8 mouse cellular contexts compared by ENCODE assay signal in genomic region chr11:80302536-80302935, GRCm38 (mm10). TPM values are rescaled to one million over a fixed set of nuclear protein-coding genes. Genes with fewer than 3 reads are reported as not detected.
A peak's percentile ranks its signal among the peaks of the same experiment; 100 is the strongest.
DNase-seq lines count a peak whose midpoint lies in the region; ATAC-seq and TF ChIP-seq lines count a peak whose summit lies in the region.

No protein-coding gene starts in this region.

- peak overlapping the region; percentile 75; the same call in 1 of the 2 replicates for H3K9ac ChIP-seq in forebrain, embryonic 11.5 days (ENCODE audit: low read length)
- no peak overlapping the region for H3K9ac ChIP-seq in heart, embryonic 14.5 days (ENCODE audit: low read length)
- H3K9ac ChIP-seq in kidney, postnatal 0 days (ENCODE audit: low read depth, low read length) = no peak overlapping the region
- no peak overlapping the region for H3K9ac ChIP-seq in limb, embryonic 15.5 days
- H3K9ac ChIP-seq in midbrain, postnatal 0 days (replicated peaks; ENCODE audit: low read length, poor library complexity, severe bottlenecking) = peak overlapping the region; percentile 51
- H3K9ac ChIP-seq in stomach, embryonic 14.5 days (replicated peaks; ENCODE audit: low read depth, low read length) = no peak overlapping the region

- no peak overlapping the region for H3K27ac ChIP-seq in forebrain, embryonic 11.5 days (ENCODE audit: low read depth, low read length)
- H3K27ac ChIP-seq in heart, embryonic 14.5 days (replicated peaks in 1 of 2; ENCODE audit: control insufficient read depth in 1 of 2, insufficient read depth in 1 of 2, low read depth in 2 of 2, low read length in 2 of 2) = no peak overlapping the region
- no peak overlapping the region for H3K27ac ChIP-seq in kidney, postnatal 0 days
- H3K27ac ChIP-seq in limb, embryonic 15.5 days = no peak overlapping the region; the same call in 1 of the 2 replicates
- H3K27ac ChIP-seq in midbrain, postnatal 0 days (ENCODE audit: low read depth, low read length) = no peak overlapping the region
- no peak overlapping the region for H3K27ac ChIP-seq in stomach, embryonic 14.5 days (ENCODE audit: low read length)

- ATAC-seq in forebrain, embryonic 11.5 days (replicated peaks; ENCODE audit: low FRiP score) = peak; percentile 77
- no peak for ATAC-seq in heart, embryonic 14.5 days (ENCODE audit: insufficient number of reproducible peaks, insufficient read depth, low FRiP score, low read depth)
- peak; percentile 49 for ATAC-seq in kidney, postnatal 0 days (replicated peaks; ENCODE audit: low FRiP score, low read depth)
- ATAC-seq in limb, embryonic 15.5 days (ENCODE audit: insufficient number of reproducible peaks, low FRiP score, low TSS enrichment, low read depth) = no peak
- ATAC-seq in midbrain, postnatal 0 days (ENCODE audit: low FRiP score) = peak; percentile 80
- peak; percentile 59 for ATAC-seq in stomach, embryonic 14.5 days (ENCODE audit: insufficient number of reproducible peaks, insufficient read depth, low FRiP score, low read depth)

- peak overlapping the region; percentile 96 for H3K4me2 ChIP-seq in forebrain, embryonic 11.5 days (ENCODE audit: low read depth, low read length, severe bottlenecking)
- H3K4me2 ChIP-seq in heart, embryonic 14.5 days (ENCODE audit: low read length) = peak overlapping the region; percentile 100
- peak overlapping the region; percentile 93 for H3K4me2 ChIP-seq in kidney, postnatal 0 days (ENCODE audit: low read length)
- H3K4me2 ChIP-seq in limb, embryonic 15.5 days = peak overlapping the region; percentile 97
- peak overlapping the region; percentile 100 for H3K4me2 ChIP-seq in midbrain, postnatal 0 days (ENCODE audit: low read depth, low read length, poor library complexity, severe bottlenecking)
- peak overlapping the region; percentile 99 for H3K4me2 ChIP-seq in stomach, embryonic 14.5 days (replicated peaks; ENCODE audit: low read depth, low read length)

- no peak for TF ChIP-seq CTCF in brain, embryonic 14.5 days (IDR thresholded peaks at IDR 0.05; ENCODE audit: borderline replicate concordance, extremely low read depth, insufficient read depth, insufficient read length)
- TF ChIP-seq CTCF in kidney, postnatal 0 days (IDR thresholded peaks at IDR 0.05; ENCODE audit: low read depth) = no peak
- no peak for TF ChIP-seq CTCF in midbrain, postnatal 0 days (IDR thresholded peaks at IDR 0.05)

- DNase-seq in CD4-positive helper T cell, adult 2 months (ENCODE audit: low read depth, low spot score) = peak; percentile 88
- peak; percentile 94 for DNase-seq in brain, embryonic 14.5 days (ENCODE audit: low read depth)
- peak; percentile 81 for DNase-seq in forebrain, embryonic 11.5 days (ENCODE audit: low spot score)
- DNase-seq in kidney, postnatal 0 days (ENCODE audit: low spot score) = peak; percentile 87
- DNase-seq in midbrain, postnatal 0 days (ENCODE audit: low spot score) = peak; percentile 82

- peak overlapping the region; percentile 70 for H3K4me3 ChIP-seq in forebrain, embryonic 11.5 days (ENCODE audit: low read depth, low read length)
- peak overlapping the region; percentile 13 to 68; a peak in 3 of 4 replicates for H3K4me3 ChIP-seq in heart, embryonic 14.5 days (ENCODE audit: control insufficient read depth in 1 of 2, insufficient read depth in 1 of 2, low read depth in 1 of 2, low read length in 2 of 2)
- peak overlapping the region; percentile 71 for H3K4me3 ChIP-seq in kidney, postnatal 0 days (replicated peaks; ENCODE audit: low read depth, low read length)
- H3K4me3 ChIP-seq in limb, embryonic 15.5 days = peak overlapping the region; percentile 61
- peak overlapping the region; percentile 72 for H3K4me3 ChIP-seq in midbrain, postnatal 0 days (ENCODE audit: low read depth, low read length)
- peak overlapping the region; percentile 64 for H3K4me3 ChIP-seq in stomach, embryonic 14.5 days (ENCODE audit: low read depth, low read length)

- TF ChIP-seq POLR2A in brain, embryonic 14.5 days (IDR thresholded peaks at IDR 0.05; ENCODE audit: borderline replicate concordance, extremely low read depth, insufficient read depth, insufficient read length, poor library complexity, severe bottlenecking) = no peak

- no peaks in the 10 kb centered on the region for H3K36me3 ChIP-seq in forebrain, embryonic 11.5 days (ENCODE audit: control insufficient read depth, insufficient read depth, low read length)
- H3K36me3 ChIP-seq in heart, embryonic 14.5 days (ENCODE audit: control insufficient read depth, insufficient read depth, low read length) = no peaks in the 10 kb centered on the region
- no peaks in the 10 kb centered on the region for H3K36me3 ChIP-seq in kidney, postnatal 0 days (ENCODE audit: insufficient read depth, low read length)
- no peaks in the 10 kb centered on the region for H3K36me3 ChIP-seq in limb, embryonic 15.5 days
- H3K36me3 ChIP-seq in midbrain, postnatal 0 days (ENCODE audit: insufficient read depth, low read length) = no peaks in the 10 kb centered on the region
- no peaks in the 10 kb centered on the region for H3K36me3 ChIP-seq in stomach, embryonic 14.5 days (ENCODE audit: control insufficient read depth, insufficient read depth, low read length)

- H3K9me3 ChIP-seq in forebrain, embryonic 11.5 days (ENCODE audit: control insufficient read depth, low read length) = no peaks in the 10 kb centered on the region
- no peaks in the 10 kb centered on the region for H3K9me3 ChIP-seq in heart, embryonic 14.5 days (ENCODE audit: control insufficient read depth, low read length)
- H3K9me3 ChIP-seq in kidney, postnatal 0 days (replicated peaks; ENCODE audit: low read length) = no peaks in the 10 kb centered on the region
- H3K9me3 ChIP-seq in limb, embryonic 15.5 days = no peaks in the 10 kb centered on the region
- no peaks in the 10 kb centered on the region for H3K9me3 ChIP-seq in midbrain, postnatal 0 days (ENCODE audit: low read length)
- no peaks in the 10 kb centered on the region for H3K9me3 ChIP-seq in stomach, embryonic 14.5 days (ENCODE audit: control insufficient read depth, low read depth, low read length)

- WGBS in forebrain, embryonic 11.5 days = 1% methylated on average over 11 of the region's 11 CpGs
- 5% methylated on average over 11 of the region's 11 CpGs for WGBS in heart, embryonic 14.5 days
- WGBS in kidney, postnatal 0 days = 2% methylated on average over 11 of the region's 11 CpGs
- 2% methylated on average over 11 of the region's 11 CpGs for WGBS in limb, embryonic 15.5 days
- WGBS in midbrain, postnatal 0 days = 3% methylated on average over 11 of the region's 11 CpGs
- 3% methylated on average over 11 of the region's 11 CpGs for WGBS in stomach, embryonic 14.5 days

- H3K4me1 ChIP-seq in forebrain, embryonic 11.5 days (replicated peaks; ENCODE audit: control insufficient read depth, insufficient read depth, low read length) = peaks cover 4% of the 10 kb centered on the region; the same call in 1 of the 2 replicates
- H3K4me1 ChIP-seq in heart, embryonic 14.5 days (ENCODE audit: control insufficient read depth in 2 of 2, insufficient read depth in 2 of 2, low read length in 2 of 2) = peaks cover 2 to 17% of the 10 kb centered on the region in 2 experiments; a peak in 3 of 4 replicates
- peaks cover 9% of the 10 kb centered on the region; the same call in 1 of the 2 replicates for H3K4me1 ChIP-seq in kidney, postnatal 0 days (replicated peaks; ENCODE audit: insufficient read depth, low read length)
- H3K4me1 ChIP-seq in limb, embryonic 15.5 days = peaks cover 31% of the 10 kb centered on the region
- H3K4me1 ChIP-seq in midbrain, postnatal 0 days (ENCODE audit: insufficient read depth, low read length) = peaks cover 2% of the 10 kb centered on the region; the same call in 1 of the 2 replicates
- peaks cover 7% of the 10 kb centered on the region; the same call in 1 of the 2 replicates for H3K4me1 ChIP-seq in stomach, embryonic 14.5 days (ENCODE audit: control insufficient read depth, insufficient read depth, low read length)

- H3K27me3 ChIP-seq in forebrain, embryonic 11.5 days (ENCODE audit: control insufficient read depth, insufficient read depth, low read length) = peaks cover 11% of the 10 kb centered on the region; the same call in 1 of the 2 replicates
- peaks cover 53% of the 10 kb centered on the region for H3K27me3 ChIP-seq in heart, embryonic 14.5 days (ENCODE audit: control insufficient read depth, insufficient read depth, low read length)
- H3K27me3 ChIP-seq in kidney, postnatal 0 days (ENCODE audit: insufficient read depth, low read length) = peaks cover 9% of the 10 kb centered on the region; the same call in 1 of the 2 replicates
- H3K27me3 ChIP-seq in limb, embryonic 15.5 days = peaks cover 41% of the 10 kb centered on the region
- no peaks in the 10 kb centered on the region for H3K27me3 ChIP-seq in midbrain, postnatal 0 days (ENCODE audit: insufficient read depth, low read length)
- H3K27me3 ChIP-seq in stomach, embryonic 14.5 days (ENCODE audit: control insufficient read depth, insufficient read depth, low read length) = peaks cover 7% of the 10 kb centered on the region; the same call in 1 of the 2 replicates

RNA-seq across cellular contexts. Expression of gene Rhbdl3, which starts 1.8 kb away (rescaled TPM):
- 19.6 and 23.4 TPM in 2 replicates for polyA plus RNA-seq in brain, embryonic 14.5 days (2012; rRNA removed)
- polyA plus RNA-seq in forebrain, embryonic 11.5 days (2014; fragmentation: Nextera tagmentation; extraction: Ambion mirVana) = 9.0 and 10.8 TPM in 2 replicates
- 1.0 and 1.7 TPM in 2 replicates for polyA plus RNA-seq in heart, embryonic 14.5 days (2014; fragmentation: Nextera tagmentation; extraction: Ambion mirVana)
- 1.5 and 2.1 TPM in 2 replicates for polyA plus RNA-seq in kidney, postnatal 0 days (2015; fragmentation: Nextera tagmentation; extraction: Ambion mirVana)
- polyA plus RNA-seq in limb, embryonic 15.5 days (2015; fragmentation: Nextera tagmentation; extraction: Ambion mirVana) = 5.7 and 7.8 TPM in 2 replicates
- 1.9 and 5.7 TPM in 2 replicates for total RNA-seq in midbrain, postnatal 0 days (2014; rRNA removed)
- 1.4 and 1.7 TPM in 2 replicates for polyA plus RNA-seq in midbrain, postnatal 0 days (2015; fragmentation: Nextera tagmentation; extraction: Ambion mirVana)
- 3.3 and 3.7 TPM in 2 replicates for polyA plus RNA-seq in stomach, embryonic 14.5 days (2014; fragmentation: Nextera tagmentation; extraction: Ambion mirVana)

Comparison
In these comparisons a context has a peak if more than half of its experiments do, and no peak if none do; other contexts are left out.
1. ATAC-seq: peak in forebrain, embryonic 11.5 days (single experiment), kidney, postnatal 0 days (single experiment), midbrain, postnatal 0 days (single experiment) and stomach, embryonic 14.5 days (single experiment); none in heart, embryonic 14.5 days (single experiment) and limb, embryonic 15.5 days (single experiment).
2. H3K9ac ChIP-seq: peak in forebrain, embryonic 11.5 days (single experiment) and midbrain, postnatal 0 days (single experiment); none in heart, embryonic 14.5 days (single experiment), kidney, postnatal 0 days (single experiment), limb, embryonic 15.5 days (single experiment) and stomach, embryonic 14.5 days (single experiment).
3. Peak in every context shown above with its lines, with median percentiles within 50 percentile points of each other: DNase-seq, H3K4me2 ChIP-seq and H3K4me3 ChIP-seq.